In the genomic region with DNA sequence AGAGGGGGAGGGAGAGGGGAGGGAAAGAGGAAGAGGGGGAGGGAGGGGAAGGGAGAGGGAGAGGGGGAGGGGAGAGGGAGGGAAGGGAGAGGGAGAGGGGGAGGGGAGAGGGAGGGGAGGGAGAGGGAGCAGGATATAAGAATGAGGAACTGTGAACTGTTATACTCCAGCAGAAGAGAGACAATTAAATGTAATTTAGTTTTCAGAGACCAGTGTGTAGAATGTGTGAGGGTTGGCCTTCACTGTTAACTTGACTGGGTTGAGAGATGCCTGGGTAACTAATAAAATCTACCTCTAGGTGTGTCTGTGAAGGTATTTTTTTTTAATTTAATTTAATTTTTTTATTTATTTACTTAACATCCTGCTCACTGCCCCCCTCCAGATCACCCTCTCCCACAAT, we compare ENCODE assay signal across 26 mouse cellular contexts.
DNase-seq lines count a peak whose midpoint lies in the region; ATAC-seq and TF ChIP-seq lines count a peak whose summit lies in the region.
"Had no signal": no experiment of that assay in that cellular context is flagged by ENCODE, and none has a peak within 500 bp of the region (broad histone marks: within the 10 kb centered on the region; RNA-seq: fewer than 3 reads in every experiment).

No protein-coding gene starts in this region.

- no peaks in the 10 kb centered on the region for H3K4me1 ChIP-seq in forebrain, embryonic 11.5 days (replicated peaks; ENCODE audit: control insufficient read depth, insufficient read depth, low read length)
- no peaks in the 10 kb centered on the region for H3K4me1 ChIP-seq in forebrain, postnatal 0 days (ENCODE audit: insufficient read depth)
- no peaks in the 10 kb centered on the region for H3K4me1 ChIP-seq in hindbrain, embryonic 11.5 days (replicated peaks; ENCODE audit: control insufficient read depth, insufficient read depth, low read length)
- no peaks in the 10 kb centered on the region for H3K4me1 ChIP-seq in hindbrain, embryonic 12.5 days
- H3K4me1 ChIP-seq: embryonic facial prominence, embryonic 13.5 days; heart, embryonic 10.5 days; heart, embryonic 13.5 days; hindbrain, embryonic 13.5 days; intestine, embryonic 15.5 days had no signal

- no peak overlapping the region for H3K9ac ChIP-seq in forebrain, embryonic 11.5 days (ENCODE audit: low read length)
- no peak overlapping the region for H3K9ac ChIP-seq in forebrain, postnatal 0 days
- H3K9ac ChIP-seq in hindbrain, embryonic 11.5 days (ENCODE audit: low read depth, low read length) = no peak overlapping the region
- no peak overlapping the region for H3K9ac ChIP-seq in hindbrain, embryonic 12.5 days
- H3K9ac ChIP-seq: embryonic facial prominence, embryonic 13.5 days; heart, embryonic 13.5 days; hindbrain, embryonic 13.5 days; intestine, embryonic 15.5 days had no signal

- H3K27ac ChIP-seq in forebrain, embryonic 11.5 days (ENCODE audit: low read depth, low read length) = no peak overlapping the region
- H3K27ac ChIP-seq in forebrain, postnatal 0 days (ENCODE audit: low read depth, low read length) = no peak overlapping the region
- H3K27ac ChIP-seq in hindbrain, embryonic 11.5 days (ENCODE audit: low read depth, low read length) = no peak overlapping the region
- H3K27ac ChIP-seq in hindbrain, embryonic 12.5 days = no peak overlapping the region
- H3K27ac ChIP-seq: embryonic facial prominence, embryonic 13.5 days; heart, adult 2 months; heart, embryonic 10.5 days; heart, embryonic 13.5 days; hindbrain, embryonic 13.5 days; intestine, embryonic 15.5 days had no signal

- no peaks in the 10 kb centered on the region for H3K36me3 ChIP-seq in forebrain, embryonic 11.5 days (ENCODE audit: control insufficient read depth, insufficient read depth, low read length)
- no peaks in the 10 kb centered on the region for H3K36me3 ChIP-seq in forebrain, postnatal 0 days (ENCODE audit: insufficient read depth)
- H3K36me3 ChIP-seq in hindbrain, embryonic 11.5 days (ENCODE audit: control insufficient read depth, insufficient read depth, low read length) = no peaks in the 10 kb centered on the region
- H3K36me3 ChIP-seq in hindbrain, embryonic 12.5 days = no peaks in the 10 kb centered on the region
- H3K36me3 ChIP-seq: embryonic facial prominence, embryonic 13.5 days; G1E; heart, embryonic 10.5 days; heart, embryonic 13.5 days; hindbrain, embryonic 13.5 days; intestine, embryonic 15.5 days had no signal

- TF ChIP-seq CTCF in forebrain, postnatal 0 days (IDR thresholded peaks at IDR 0.05; ENCODE audit: low read depth) = no peak
- no peak for TF ChIP-seq CTCF in brain, embryonic 14.5 days (IDR thresholded peaks at IDR 0.05; ENCODE audit: borderline replicate concordance, extremely low read depth, insufficient read depth, insufficient read length)

- no peaks in the 10 kb centered on the region for H3K9me3 ChIP-seq in forebrain, embryonic 11.5 days (ENCODE audit: control insufficient read depth, low read length)
- H3K9me3 ChIP-seq in forebrain, postnatal 0 days (ENCODE audit: low read length) = no peaks in the 10 kb centered on the region
- H3K9me3 ChIP-seq in hindbrain, embryonic 11.5 days (ENCODE audit: control insufficient read depth, low read length) = no peaks in the 10 kb centered on the region
- no peaks in the 10 kb centered on the region for H3K9me3 ChIP-seq in hindbrain, embryonic 12.5 days (replicated peaks)
- H3K9me3 ChIP-seq: embryonic facial prominence, embryonic 13.5 days; heart, embryonic 10.5 days; heart, embryonic 13.5 days; hindbrain, embryonic 13.5 days; intestine, embryonic 15.5 days had no signal

- no peak for DNase-seq in forebrain, embryonic 11.5 days (ENCODE audit: low spot score)
- DNase-seq in forebrain, postnatal 0 days = no peak
- DNase-seq in hindbrain, embryonic 11.5 days (ENCODE audit: low spot score) = no peak
- DNase-seq in A20 (ENCODE audit: low read depth, low spot score) = peak; percentile 7
- DNase-seq in brain, embryonic 14.5 days (ENCODE audit: low read depth) = peak; percentile 5
- DNase-seq: adrenal gland, postnatal 10 days; adrenal gland, postnatal 36 days; cerebellum, adult 11 months; cerebellum, postnatal 25 days; gastrocnemius, postnatal 10 days; gastrocnemius, postnatal 36 days; heart, adult 2 months; heart, postnatal 14 days; heart, postnatal 4 days; kidney, adult 11 months; kidney, adult 8-10 months had no signal

- H3K4me2 ChIP-seq in forebrain, embryonic 11.5 days (ENCODE audit: low read depth, low read length, severe bottlenecking) = no peak overlapping the region
- H3K4me2 ChIP-seq in forebrain, postnatal 0 days (ENCODE audit: low read depth) = no peak overlapping the region
- H3K4me2 ChIP-seq in hindbrain, embryonic 11.5 days (replicated peaks; ENCODE audit: low read depth, low read length) = no peak overlapping the region
- H3K4me2 ChIP-seq in hindbrain, embryonic 12.5 days (replicated peaks) = no peak overlapping the region
- H3K4me2 ChIP-seq: embryonic facial prominence, embryonic 13.5 days; heart, embryonic 13.5 days; hindbrain, embryonic 13.5 days; intestine, embryonic 15.5 days had no signal

- no peaks in the 10 kb centered on the region for H3K27me3 ChIP-seq in forebrain, embryonic 11.5 days (ENCODE audit: control insufficient read depth, insufficient read depth, low read length)
- no peaks in the 10 kb centered on the region for H3K27me3 ChIP-seq in forebrain, postnatal 0 days (ENCODE audit: insufficient read depth, low read length)
- H3K27me3 ChIP-seq in hindbrain, embryonic 11.5 days (ENCODE audit: control insufficient read depth, insufficient read depth, low read length) = no peaks in the 10 kb centered on the region
- no peaks in the 10 kb centered on the region for H3K27me3 ChIP-seq in hindbrain, embryonic 12.5 days
- H3K27me3 ChIP-seq: CH12.LX; embryonic facial prominence, embryonic 13.5 days; heart, embryonic 13.5 days; hindbrain, embryonic 13.5 days; intestine, embryonic 15.5 days had no signal

- no peak overlapping the region for H3K4me3 ChIP-seq in forebrain, embryonic 11.5 days (ENCODE audit: low read depth, low read length)
- no peak overlapping the region for H3K4me3 ChIP-seq in forebrain, postnatal 0 days (ENCODE audit: low read depth, low read length)
- H3K4me3 ChIP-seq in hindbrain, embryonic 11.5 days (ENCODE audit: low read depth, low read length) = no peak overlapping the region
- H3K4me3 ChIP-seq in hindbrain, embryonic 12.5 days = no peak overlapping the region
- H3K4me3 ChIP-seq: embryonic facial prominence, embryonic 13.5 days; erythroblast, embryonic 14.5 days; heart, adult 2 months; heart, embryonic 10.5 days; heart, embryonic 13.5 days; hindbrain, embryonic 13.5 days; intestine, embryonic 15.5 days had no signal

- no peak for TF ChIP-seq POLR2A in brain, embryonic 14.5 days (IDR thresholded peaks at IDR 0.05; ENCODE audit: borderline replicate concordance, extremely low read depth, insufficient read depth, insufficient read length, poor library complexity, severe bottlenecking)

- peak; percentile 55 for ATAC-seq in forebrain, embryonic 11.5 days (replicated peaks; ENCODE audit: low FRiP score)
- no peak for ATAC-seq in forebrain, postnatal 0 days
- ATAC-seq in hindbrain, embryonic 11.5 days (ENCODE audit: low FRiP score) = peak; percentile 34; the same call in 1 of the 2 replicates
- no peak for ATAC-seq in hindbrain, embryonic 12.5 days (ENCODE audit: low FRiP score)
- ATAC-seq: intestine, embryonic 15.5 days; Patski had no signal

Comparison
In these comparisons a context has a peak if more than half of its experiments do, and no peak if none do; other contexts are left out.
1. ATAC-seq: peak in forebrain, embryonic 11.5 days (single experiment) and hindbrain, embryonic 11.5 days (single experiment); none in forebrain, postnatal 0 days (single experiment) and hindbrain, embryonic 12.5 days (single experiment).
2. DNase-seq: peak in A20 (single experiment) and brain, embryonic 14.5 days (single experiment); none in forebrain, embryonic 11.5 days (single experiment), forebrain, postnatal 0 days (single experiment) and hindbrain, embryonic 11.5 days (single experiment).